Mouse (Mus musculus) cerebellum, adult 2 months (tissue): ENCODE results near the gene Egln1. TPM values are rescaled to one million over a fixed set of nuclear protein-coding genes. Genes with fewer than 3 reads are reported as not detected.
A peak's percentile ranks its signal among the peaks of the same experiment; 100 is the strongest.

Experiments
- DNase-seq, 2 experiments: peaks; one replicate each; pipeline ENCODE4 v3.0.0; 2021
- H3K27ac ChIP-seq: fragments of 200-500 bp; 2 replicates; pipeline ENCODE4 v1.5.1; 2012; ENCODE audit warnings: low read length, control low read depth, inconsistent platforms; ENCODE audit not compliant: insufficient read depth
- H3K27me3 ChIP-seq: fragments of 200-500 bp; 2 replicates; pipeline ENCODE4 v1.6.1; 2012; ENCODE audit warnings: inconsistent platforms, mild to moderate bottlenecking, low read length, moderate library complexity; ENCODE audit not compliant: control insufficient read depth, insufficient read depth
- H3K4me1 ChIP-seq: fragments of 200-500 bp; 2 replicates; pipeline ENCODE4 v1.6.1; 2011; ENCODE audit warnings: low read length; ENCODE audit not compliant: control insufficient read depth, insufficient read depth
- H3K4me3 ChIP-seq: fragments of 200-500 bp; replicated peaks from 2 replicates; pipeline ENCODE3; 2011; ENCODE audit warnings: mild to moderate bottlenecking, low read depth, low read length, control low read depth; ENCODE audit not compliant: insufficient read depth
- CTCF ChIP-seq: fragments of 200-500 bp; IDR thresholded peaks from 2 replicates; pipeline ENCODE4 v1.5.1; 2011; ENCODE audit warnings: low read depth, mild to moderate bottlenecking, control low read depth, low read length, moderate library complexity, borderline replicate concordance; ENCODE audit not compliant: insufficient read depth
- POLR2A ChIP-seq: fragments of 200-500 bp; IDR thresholded peaks from 2 replicates; pipeline ENCODE4 v1.6.1; 2011; ENCODE audit warnings: low read length, control low read depth, borderline replicate concordance; ENCODE audit not compliant: insufficient read depth
- WGBS: fragments of 180-500 bp; shearing (Covaris S2); methylation state at CpG from one replicate; pipeline ENCODE4 v1.1.7; 2018; 5-methylcytosine and 5-hydroxymethylcytosine counted together
- polyA plus RNA-seq: library from polyadenylated mRNA; depleted of rRNA; stranded (reverse); fragments of >200 nt; gene quantifications from 2 replicates; pipeline ENCODE4 v1.2.3, GENCODE M21; 2012

Gene Egln1
- polyA plus RNA-seq, 1 experiment = 58.1 TPM

GRCm38 (mm10) chr8:124953188-124953587, 4.1 kb upstream of the Egln1 start:
- DNase-seq = no peak
- no peaks in the 10 kb centered on the region for H3K27me3 ChIP-seq
- TF ChIP-seq POLR2A = no peak
- TF ChIP-seq CTCF = no peak
- no peak overlapping the region for H3K27ac ChIP-seq
- H3K4me1 ChIP-seq = no peaks in the 10 kb centered on the region
- 68% methylated on average over 7 of the region's 7 CpGs for WGBS
- no peak overlapping the region for H3K4me3 ChIP-seq

- WGBS = 84% methylated on average over 2 of the region's 2 CpGs
- H3K27me3 ChIP-seq = no peaks in the 10 kb centered on the region
- no peak for DNase-seq
- no peak for TF ChIP-seq CTCF
- TF ChIP-seq POLR2A = no peak
- H3K4me3 ChIP-seq = no peak overlapping the region
- no peaks in the 10 kb centered on the region; the same call in none of the 2 replicates for H3K4me1 ChIP-seq
- H3K27ac ChIP-seq = no peak overlapping the region
Measured at GRCm38 (mm10) chr8:124950865-124951264, 1.7 kb upstream of the Egln1 start.

DNA sequence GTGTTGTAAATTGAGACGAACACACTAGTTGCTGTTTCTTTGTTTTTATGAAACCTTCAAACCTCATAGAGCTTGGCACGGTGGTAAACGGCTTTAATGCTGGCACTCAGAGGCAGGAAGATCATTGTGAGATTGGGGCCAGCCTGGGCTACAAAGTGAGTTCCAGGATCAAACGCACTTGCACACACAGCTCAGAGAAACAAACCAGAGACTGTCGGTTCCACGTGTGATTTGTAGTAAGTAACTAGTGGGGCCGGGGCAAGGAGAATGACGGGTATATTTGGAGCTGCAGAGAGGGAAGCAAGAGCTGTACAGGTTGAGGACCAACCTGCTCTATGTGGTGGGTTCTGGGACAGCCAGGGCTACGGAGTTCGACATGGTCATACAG, 939 bp upstream of the Egln1 start:
- TF ChIP-seq POLR2A (no peak), CTCF (no peak)
- WGBS = 6% methylated on average over 10 of the region's 10 CpGs
- Histone ChIP-seq H3K4me1 (no peaks in the 10 kb centered on the region; the same call in none of the 2 replicates), H3K27ac (peak overlapping the region; percentile 97), H3K4me3 (peak overlapping the region; percentile 66), H3K27me3 (no peaks in the 10 kb centered on the region)
- peak in 1 of 2 experiments; percentile 27 for DNase-seq

GRCm38 (mm10) chr8:124948733-124949111, 402 bp downstream of the Egln1 start:
- TF ChIP-seq CTCF (no peak), POLR2A (no peak)
- Histone ChIP-seq H3K27ac (peak overlapping the region; percentile 96), H3K27me3 (no peaks in the 10 kb centered on the region), H3K4me1 (peaks cover 5% of the 10 kb centered on the region), H3K4me3 (peak overlapping the region; percentile 65)
- WGBS = 7% methylated on average over 62 of the region's 62 CpGs
- DNase-seq = peak in 1 of 2 experiments; percentile 51

- peak; percentile 74 to 78 for DNase-seq
- no peak for TF ChIP-seq CTCF
- 0 out of 2 replicates have a peak, but pooled peaks have one; percentile 20 for TF ChIP-seq POLR2A
- WGBS = under 1% methylated on average over 67 of the region's 67 CpGs
- peak overlapping the region; percentile 26 for H3K27ac ChIP-seq
- peaks cover 8% of the 10 kb centered on the region for H3K4me1 ChIP-seq
- H3K4me3 ChIP-seq = peak overlapping the region; percentile 65
- no peaks in the 10 kb centered on the region for H3K27me3 ChIP-seq
Measured at GRCm38 (mm10) chr8:124947865-124948732, 1.0 kb downstream of the Egln1 start.

- Histone ChIP-seq H3K27me3 (no peaks in the 10 kb centered on the region), H3K4me1 (peaks cover 14% of the 10 kb centered on the region), H3K27ac (no peak overlapping the region), H3K4me3 (no peak overlapping the region)
- no peak for DNase-seq
- 48% methylated on average over 7 of the region's 7 CpGs for WGBS
- TF ChIP-seq POLR2A (no peak), CTCF (no peak)
Measured at GRCm38 (mm10) chr8:124944406-124944805, 4.7 kb downstream of the Egln1 start.

DNA sequence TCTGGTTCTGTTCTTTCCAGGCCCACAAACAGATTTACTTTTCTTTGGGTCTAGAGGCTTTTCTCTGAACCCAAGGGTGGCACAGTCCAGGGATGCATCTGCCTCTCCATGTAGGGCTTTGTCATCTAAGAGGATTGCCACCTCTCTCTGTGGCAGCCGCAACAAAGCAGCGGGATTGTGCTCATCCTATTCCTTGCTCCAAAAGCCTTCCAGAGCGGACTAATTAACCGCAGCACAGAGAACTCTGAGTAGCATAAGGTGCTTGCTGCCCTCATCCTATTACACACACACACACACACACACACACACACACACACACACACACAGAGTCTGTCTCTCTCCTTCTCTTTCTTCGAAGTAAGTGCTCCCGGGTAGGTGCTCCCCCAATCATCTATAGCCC, 5.3 kb downstream of the Egln1 start:
- H3K4me3 ChIP-seq = no peak overlapping the region
- TF ChIP-seq POLR2A = no peak
- TF ChIP-seq CTCF = no peak
- peaks cover 14% of the 10 kb centered on the region for H3K4me1 ChIP-seq
- no peak overlapping the region for H3K27ac ChIP-seq
- H3K27me3 ChIP-seq = no peaks in the 10 kb centered on the region
- no peak for DNase-seq
- 75% methylated on average over 6 of the region's 6 CpGs for WGBS

GRCm38 (mm10) chr8:124937293-124937692, 11.8 kb downstream of the Egln1 start:
- WGBS = 85% methylated on average over 4 of the region's 4 CpGs
- no peak for DNase-seq
- Histone ChIP-seq H3K4me3 (no peak overlapping the region), H3K27ac (no peak overlapping the region), H3K4me1 (peaks cover 11% of the 10 kb centered on the region), H3K27me3 (no peaks in the 10 kb centered on the region)
- TF ChIP-seq CTCF (no peak), POLR2A (no peak)
